Mouse (Mus musculus) CH12.LX (cell line): ENCODE data around the gene Arid1a. TPM values are rescaled to one million over a fixed set of nuclear protein-coding genes. Genes with fewer than 3 reads are reported as not detected.

Experiments used
- DNase-seq: peaks from one replicate; pipeline ENCODE4 v3.0.0-alpha.2; 2013; ENCODE audit errors: extremely low read depth
- H3K27ac ChIP-seq: 2 replicates; pipeline ENCODE4 v1.5.1; 2012; ENCODE audit warnings: low read depth, mild to moderate bottlenecking, control low read depth, moderate library complexity; ENCODE audit not compliant: insufficient read depth
- H3K27me3 ChIP-seq: replicated peaks from 2 replicates; pipeline ENCODE3; 2012; ENCODE audit warnings: inconsistent platforms
- H3K36me3 ChIP-seq, 2 experiments: replicated peaks in 1 of 2; 2 replicates each; pipeline versions ENCODE3 to v1.6.1; 2012; ENCODE audit warnings: inconsistent platforms in 1 of 2, low read length in 1 of 2, mild to moderate bottlenecking in 1 of 2, mixed read lengths in 1 of 2, moderate library complexity in 1 of 2; ENCODE audit not compliant: control insufficient read depth in 1 of 2, insufficient read depth in 1 of 2
- H3K4me1 ChIP-seq, 2 experiments: 2 replicates each; pipeline ENCODE4 v1.6.1; 2012; ENCODE audit warnings: inconsistent platforms in 1 of 2, moderate library complexity in 1 of 2; ENCODE audit not compliant: insufficient read depth in 2 of 2, control insufficient read depth in 1 of 2
- H3K4me2 ChIP-seq: 2 replicates; pipeline ENCODE4 v1.6.1; 2012; ENCODE audit warnings: low read depth, mild to moderate bottlenecking, control low read depth; ENCODE audit not compliant: poor library complexity, insufficient read depth, severe bottlenecking
- H3K4me3 ChIP-seq, 3 experiments: fragments of 150-350 bp in 1 of 3; sonication (generic) in 1 of 3; replicated peaks in 1 of 3; 2 replicates each; pipeline versions ENCODE3 to v1.5.1; 2011 to 2012; ENCODE audit warnings: low read depth in 2 of 3, low read length in 2 of 3, mild to moderate bottlenecking in 2 of 3, moderate library complexity in 2 of 3, control low read depth in 1 of 3, improper control_type of control experiment in 1 of 3, inconsistent platforms in 1 of 3, mixed read lengths in 1 of 3; ENCODE audit not compliant: poor library complexity in 1 of 3
- H3K79me2 ChIP-seq: replicated peaks from 2 replicates; pipeline ENCODE4 v1.6.1; 2012; ENCODE audit warnings: mild to moderate bottlenecking, moderate library complexity; ENCODE audit not compliant: control insufficient read depth, poor library complexity, insufficient read depth, severe bottlenecking; ENCODE audit errors: extremely low read depth
- H3K9ac ChIP-seq: 2 replicates; pipeline ENCODE4 v1.6.1; 2012; ENCODE audit warnings: low read depth, mild to moderate bottlenecking, control low read depth, moderate library complexity; ENCODE audit not compliant: insufficient read depth
- H3K9me3 ChIP-seq: replicated peaks from 2 replicates; pipeline ENCODE3; 2012; ENCODE audit warnings: low read length, inconsistent platforms, mixed read lengths
- CHD2 ChIP-seq: IDR thresholded peaks from 2 replicates; pipeline ENCODE4 v1.6.1; 2011; ENCODE audit warnings: low read length, improper control_type of control experiment
- CTCF ChIP-seq, 2 experiments: IDR thresholded peaks in 1 of 2; conservative IDR thresholded peaks in 1 of 2; 2 replicates each; pipeline ENCODE4 v1.5.1; 2011 to 2012; ENCODE audit warnings: low read depth in 2 of 2, low read length in 2 of 2, improper control_type of control experiment in 1 of 2, inconsistent platforms in 1 of 2, mild to moderate bottlenecking in 1 of 2, moderate library complexity in 1 of 2
- E2F4 ChIP-seq: IDR thresholded peaks from 2 replicates; pipeline ENCODE4 v1.6.1; 2011; ENCODE audit warnings: low read depth, low read length, improper control_type of control experiment; ENCODE audit not compliant: insufficient replicate concordance
- ELF1 ChIP-seq: IDR thresholded peaks from 2 replicates; pipeline ENCODE4 v1.6.1; 2014; ENCODE audit warnings: low read depth, mild to moderate bottlenecking, inconsistent platforms, low read length, improper control_type of control experiment
- EP300 ChIP-seq: IDR thresholded peaks from 2 replicates; pipeline ENCODE4 v1.6.1; 2011; ENCODE audit warnings: low read length, improper control_type of control experiment
- ETS1 ChIP-seq: conservative IDR thresholded peaks from 2 replicates; pipeline ENCODE4 v1.6.1; 2012; ENCODE audit warnings: low read depth, mild to moderate bottlenecking, inconsistent platforms, low read length, improper control_type of control experiment, moderate library complexity
- GABPA ChIP-seq: IDR thresholded peaks from 2 replicates; pipeline ENCODE4 v1.6.1; 2012; ENCODE audit warnings: low read depth, low read length, improper control_type of control experiment, inconsistent platforms; ENCODE audit not compliant: insufficient replicate concordance
- HCFC1 ChIP-seq: IDR thresholded peaks from 2 replicates; pipeline ENCODE4 v1.6.1; 2012; ENCODE audit warnings: low read depth, mild to moderate bottlenecking, inconsistent platforms, low read length, improper control_type of control experiment
- IRF4 ChIP-seq: IDR thresholded peaks from 2 replicates; pipeline ENCODE4 v1.6.1; 2014; ENCODE audit warnings: low read depth, mild to moderate bottlenecking, inconsistent platforms, low read length, improper control_type of control experiment
- JUND ChIP-seq: conservative IDR thresholded peaks from 2 replicates; pipeline ENCODE4 v1.6.1; 2011; ENCODE audit warnings: low read depth, low read length, improper control_type of control experiment
- KAT2A ChIP-seq: IDR thresholded peaks from 2 replicates; pipeline ENCODE4 v1.6.1; 2012; ENCODE audit warnings: low read length, improper control_type of control experiment, inconsistent platforms; ENCODE audit not compliant: insufficient replicate concordance
- MAZ ChIP-seq: IDR thresholded peaks from 2 replicates; pipeline ENCODE4 v1.6.1; 2012; ENCODE audit warnings: low read depth, mild to moderate bottlenecking, inconsistent platforms, low read length, improper control_type of control experiment, moderate library complexity
- MYC ChIP-seq: IDR thresholded peaks from 2 replicates; pipeline ENCODE4 v1.6.1; 2011; ENCODE audit warnings: low read depth, mild to moderate bottlenecking, improper control_type of control experiment, low read length
- NRF1 ChIP-seq: IDR thresholded peaks from 2 replicates; pipeline ENCODE4 v1.6.1; 2014; ENCODE audit warnings: low read depth, mild to moderate bottlenecking, inconsistent platforms, low read length, improper control_type of control experiment, moderate library complexity
- PAX5 ChIP-seq: IDR thresholded peaks from 2 replicates; pipeline ENCODE4 v1.6.1; 2012; ENCODE audit warnings: low read length, inconsistent platforms, mixed read lengths
- POLR2AphosphoS2 ChIP-seq: IDR thresholded peaks from 2 replicates; pipeline ENCODE4 v1.6.1; 2011; ENCODE audit warnings: low read depth, low read length, improper control_type of control experiment
- RAD21 ChIP-seq: IDR thresholded peaks from 2 replicates; pipeline ENCODE4 v1.6.1; 2011; ENCODE audit warnings: low read depth, mild to moderate bottlenecking, low read length, improper control_type of control experiment, moderate library complexity
- SMC3 ChIP-seq: IDR thresholded peaks from 2 replicates; pipeline ENCODE4 v1.6.1; 2011; ENCODE audit warnings: low read depth, low read length, improper control_type of control experiment
- UBTF ChIP-seq: IDR thresholded peaks from 2 replicates; pipeline ENCODE4 v1.6.1; 2012; ENCODE audit warnings: low read depth, mild to moderate bottlenecking, inconsistent platforms, low read length, improper control_type of control experiment, moderate library complexity
- USF1 ChIP-seq: IDR thresholded peaks from 2 replicates; pipeline ENCODE4 v1.6.1; 2014; ENCODE audit warnings: low read depth, mild to moderate bottlenecking, inconsistent platforms, low read length, improper control_type of control experiment
- USF2 ChIP-seq: conservative IDR thresholded peaks from 2 replicates; pipeline ENCODE4 v1.6.1; 2011; ENCODE audit warnings: low read depth, low read length, improper control_type of control experiment
- ZKSCAN1 ChIP-seq: IDR thresholded peaks from 2 replicates; pipeline ENCODE4 v1.6.1; 2012; ENCODE audit warnings: low read depth, inconsistent platforms, low read length, improper control_type of control experiment, borderline replicate concordance
- ZNF384 ChIP-seq: IDR thresholded peaks from 2 replicates; pipeline ENCODE4 v1.6.1; 2012; ENCODE audit warnings: low read depth, low read length, improper control_type of control experiment, inconsistent platforms
- dilution Hi-C: fragments of 300-500 bp; cut with MboI; formaldehyde crosslinking; loops from 2 replicates; pipeline ENCODE4 v1.14.3; 2020; ENCODE audit warnings: low sequenced_read_pairs; ENCODE audit not compliant: extremely low pct_unique_long_range_greater_than_20kb, extremely low pct_ligation_motif_present
- in situ Hi-C: fragments of 300-500 bp; cut with MboI; formaldehyde crosslinking; loops from 3 replicates; pipeline ENCODE4 v1.14.3; 2019; ENCODE audit warnings: low sequenced_read_pairs, low pct_ligation_motif_present, low pct_unique_long_range_greater_than_20kb, mixed read lengths
- polyA plus RNA-seq: library from polyadenylated mRNA; unstranded; fragments of >175 nt; gene quantifications from 2 replicates; pipeline ENCODE4 v1.2.1, GENCODE M21; 2012; ENCODE audit warnings: low read depth; ENCODE audit not compliant: insufficient read length
- total RNA-seq, 2 experiments: library from RNA; depleted of rRNA; stranded (reverse); fragments of 300-350 nt in 1 of 2; fragments of >200 nt in 1 of 2; gene quantifications; 2 replicates each; pipeline ENCODE4 v1.2.3; 2012 to 2014

Gene Arid1a
- total and polyA plus RNA-seq, 3 experiments, result 6.4 to 47.1 (median 19.1) TPM

DNA sequence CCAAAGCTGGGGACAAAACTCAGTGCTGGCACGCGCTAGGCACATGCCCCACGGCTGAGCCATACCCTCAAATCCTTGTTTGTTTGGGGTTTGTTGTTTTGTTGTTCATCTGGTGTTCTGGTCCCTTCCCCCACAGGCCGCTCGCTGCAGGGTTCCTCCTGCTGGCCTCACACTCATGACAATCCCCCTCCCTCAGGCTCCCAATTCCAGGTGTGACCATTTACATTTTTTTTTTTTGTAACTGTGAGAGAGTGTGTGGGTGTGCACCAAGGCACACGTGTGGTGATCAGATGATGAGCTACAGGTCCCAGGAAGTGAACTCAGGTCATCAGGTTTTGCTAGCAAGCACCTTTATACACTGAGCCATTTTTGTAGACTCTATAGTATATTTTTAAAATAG is 44.0 kb upstream of the Arid1a start:
- Histone ChIP-seq H3K79me2 (no peaks in the 10 kb centered on the region), H3K27ac (no peak overlapping the region), H3K9ac (no peak overlapping the region), H3K4me1 (peaks cover 2 to 20% of the 10 kb centered on the region in 2 experiments; a peak in 3 of 4 replicates), H3K27me3 (no peaks in the 10 kb centered on the region), H3K4me2 (no peak overlapping the region), H3K4me3 (no peak overlapping the region), H3K36me3 (no peaks in the 10 kb centered on the region), H3K9me3 (no peaks in the 10 kb centered on the region)
- dilution Hi-C loops, result no loop called here
- in situ Hi-C loops, result no loop called here
- TF ChIP-seq RAD21, result no peak
- TF ChIP-seq JUND, result no peak
- no peak for TF ChIP-seq MAZ
- TF ChIP-seq MYC, result no peak
- no peak for TF ChIP-seq CTCF (conservative IDR thresholded peaks at IDR 0.05 in 1 of 2, IDR thresholded peaks at IDR 0.05 in 1 of 2; ENCODE audit: low read depth in 2 of 2, low read length in 2 of 2)
- TF ChIP-seq HCFC1, result no peak
- TF ChIP-seq KAT2A, result no peak
- no peak for TF ChIP-seq UBTF
- TF ChIP-seq POLR2AphosphoS2, result no peak
- no peak for TF ChIP-seq ZKSCAN1
- no peak for TF ChIP-seq EP300
- TF ChIP-seq ZNF384, result no peak
- TF ChIP-seq NRF1, result no peak
- TF ChIP-seq PAX5, result no peak
- no peak for TF ChIP-seq E2F4
- no peak for TF ChIP-seq GABPA
- TF ChIP-seq USF2, result no peak
- no peak for TF ChIP-seq SMC3
- TF ChIP-seq ELF1, result no peak
- no peak for DNase-seq

DNA sequence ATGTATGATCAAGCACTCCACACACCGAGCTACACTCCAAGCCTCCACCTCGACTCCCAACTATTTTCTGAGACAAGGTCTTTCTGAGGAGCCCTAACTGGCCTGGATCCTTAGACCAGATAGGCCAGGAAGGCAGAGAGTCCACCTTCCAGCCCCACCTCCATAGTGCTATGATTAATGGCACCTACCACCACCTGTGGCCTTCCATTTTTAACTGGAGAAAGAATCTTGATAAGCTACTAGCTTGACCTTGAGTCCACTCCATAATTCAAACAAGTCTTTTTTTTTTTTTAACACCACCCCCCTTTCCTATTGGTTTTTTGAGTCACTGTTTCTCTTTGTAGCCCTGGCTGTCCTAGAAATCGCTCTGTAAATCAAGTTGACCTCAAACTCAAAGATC is 36.7 kb upstream of the Arid1a start:
- Histone ChIP-seq H3K36me3 (no peaks in the 10 kb centered on the region), H3K4me1 (peaks cover 0 to 4% of the 10 kb centered on the region in 2 experiments; a peak in 1 of 4 replicates), H3K27ac (no peak overlapping the region), H3K79me2 (no peaks in the 10 kb centered on the region), H3K4me3 (no peak overlapping the region), H3K27me3 (no peaks in the 10 kb centered on the region), H3K4me2 (no peak overlapping the region), H3K9ac (no peak overlapping the region), H3K9me3 (no peaks in the 10 kb centered on the region)
- no peak for DNase-seq
- in situ Hi-C loops (loop anchor here (5.0 kb wide), 1 partner anchor 36 kb away; the partner anchor contains the start of gene Arid1a), dilution Hi-C loops (no loop called here)
- no peak for TF ChIP-seq MYC
- TF ChIP-seq CTCF (conservative IDR thresholded peaks at IDR 0.05 in 1 of 2, IDR thresholded peaks at IDR 0.05 in 1 of 2; ENCODE audit: low read depth in 2 of 2, low read length in 2 of 2), result no peak
- TF ChIP-seq GABPA, result no peak
- no peak for TF ChIP-seq IRF4
- no peak for TF ChIP-seq JUND
- TF ChIP-seq ETS1, result no peak
- no peak for TF ChIP-seq USF1
- TF ChIP-seq CHD2, result no peak
